Mouse (Mus musculus): ENCODE data around the gene Cabp4. TPM values are rescaled to one million over a fixed set of nuclear protein-coding genes. Genes with fewer than 3 reads are reported as not detected.
"Not testable (repeated sequence)": the region's sequence is repeated elsewhere in the genome, so short reads cannot be mapped to it uniquely, and the experiment has no call there.

The Cabp4 gene
- total RNA-seq, 2 experiments from 2014 or later, result not detected

DNA sequence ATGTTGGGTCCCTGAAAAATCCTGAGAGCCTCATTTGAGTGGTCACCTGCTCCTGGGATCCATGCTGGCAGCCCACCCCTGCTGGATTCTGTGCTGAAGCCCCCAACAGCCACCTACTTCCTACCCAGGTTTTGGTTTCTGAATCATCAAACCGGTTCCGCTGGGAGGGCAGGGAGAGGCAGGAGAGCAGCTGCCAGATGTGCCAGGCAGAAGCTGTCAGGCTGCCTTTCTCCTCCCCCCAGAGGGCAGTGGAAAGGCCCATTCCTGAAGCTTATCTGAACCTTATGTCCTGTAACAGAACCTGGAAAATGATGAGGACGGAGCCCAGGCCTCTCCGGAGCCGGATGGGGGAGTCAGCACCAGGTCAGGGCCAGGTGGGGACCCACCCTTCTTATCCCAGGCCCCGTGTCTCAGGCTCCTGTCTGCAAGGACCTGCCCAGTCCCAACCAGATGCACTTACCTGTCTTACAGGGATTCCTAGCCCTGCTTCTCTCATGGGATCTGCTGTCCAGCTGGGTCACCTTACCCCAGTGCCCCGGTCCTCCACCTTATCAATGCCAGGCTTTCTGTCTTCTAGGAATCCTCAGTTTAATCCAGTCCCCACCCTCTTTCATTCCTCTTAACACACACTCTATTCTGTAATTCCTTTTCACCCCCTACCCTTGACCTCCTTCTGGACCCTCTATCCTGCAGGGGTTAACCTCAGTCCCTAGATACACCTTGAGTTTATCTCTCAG lies 16.9 kb downstream of the Cabp4 start:
- DNase-seq, result no peak
- intact Hi-C loops (cut with DNase I), result no loop called here

DNA sequence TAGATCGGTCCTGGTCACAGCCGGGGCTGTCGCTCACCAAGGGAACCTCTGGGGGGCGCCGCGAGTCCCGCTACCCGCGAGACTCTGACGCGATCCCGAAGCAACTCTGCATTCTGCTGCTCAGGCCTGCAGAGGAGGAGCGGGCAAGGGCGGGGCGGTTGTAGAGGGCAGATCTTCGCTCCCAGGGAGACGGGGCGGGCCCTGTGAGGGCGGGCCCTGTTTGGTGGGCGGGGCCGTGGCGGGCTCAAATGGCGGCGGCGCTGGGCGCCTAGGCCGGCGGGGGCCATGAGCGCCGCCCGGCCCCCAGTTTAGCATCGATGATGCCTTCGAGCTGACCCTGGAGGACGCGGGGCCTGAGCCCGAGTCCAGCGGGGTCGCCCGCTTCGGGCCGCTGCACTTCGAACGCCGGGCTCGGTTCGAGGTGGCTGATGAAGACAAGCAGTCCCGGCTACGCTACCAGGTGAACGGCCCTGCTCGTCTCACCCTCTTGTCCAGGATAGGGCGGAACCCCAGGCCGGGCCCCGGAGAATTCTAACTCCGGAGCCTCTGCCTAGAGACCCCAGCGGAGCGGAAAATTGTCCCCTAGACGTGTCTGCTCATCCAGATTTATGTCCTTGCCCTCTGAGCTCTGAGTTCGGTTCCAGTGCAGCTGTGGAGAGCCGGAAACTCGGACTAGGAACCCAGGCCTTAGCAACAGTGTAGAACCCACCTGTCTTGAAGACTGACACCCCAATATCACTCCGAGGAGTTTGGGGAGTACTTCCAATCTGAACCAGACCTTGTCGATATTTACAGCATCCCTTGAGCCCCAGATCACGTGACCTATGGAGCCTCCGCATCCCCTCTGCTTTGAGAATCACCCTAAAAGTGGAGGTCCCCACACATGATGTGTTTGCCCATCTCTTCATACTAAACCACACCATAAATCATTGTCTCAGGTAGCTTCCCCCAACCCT lies 17.8 kb downstream of the Cabp4 start, which contains the start of gene Aip:
TSS of gene Aip (minus strand) at position 118 of the 956 bp plus-strand sequence.
- intact Hi-C loops (cut with DNase I), result no loop called here
- DNase-seq, result peak; percentile 99

DNA sequence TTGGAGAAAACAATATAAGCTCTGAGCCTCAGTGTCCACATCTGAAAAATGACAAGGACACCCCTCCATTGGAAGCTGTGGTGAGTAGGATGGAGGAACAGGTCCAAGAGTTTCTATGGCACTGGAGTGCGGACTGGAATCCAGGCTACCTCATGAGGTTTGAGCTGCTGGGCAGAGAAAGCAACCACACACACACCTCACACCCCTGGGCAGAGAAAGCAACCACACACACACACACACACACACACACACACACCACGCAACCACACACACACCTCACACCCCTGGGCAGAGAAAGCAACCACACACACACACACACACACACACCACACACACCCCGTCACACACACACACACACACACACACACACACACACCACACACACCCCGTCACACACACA lies 18.6 kb downstream of the Cabp4 start:
- intact Hi-C loops (cut with DNase I); DNase-seq: not testable (repeated sequence)

GRCm38 (mm10) chr19:4124432-4124831 lies 19.4 kb downstream of the Cabp4 start:
- DNase-seq, result no peak
- intact Hi-C loops (cut with DNase I), result no loop called here

DNA sequence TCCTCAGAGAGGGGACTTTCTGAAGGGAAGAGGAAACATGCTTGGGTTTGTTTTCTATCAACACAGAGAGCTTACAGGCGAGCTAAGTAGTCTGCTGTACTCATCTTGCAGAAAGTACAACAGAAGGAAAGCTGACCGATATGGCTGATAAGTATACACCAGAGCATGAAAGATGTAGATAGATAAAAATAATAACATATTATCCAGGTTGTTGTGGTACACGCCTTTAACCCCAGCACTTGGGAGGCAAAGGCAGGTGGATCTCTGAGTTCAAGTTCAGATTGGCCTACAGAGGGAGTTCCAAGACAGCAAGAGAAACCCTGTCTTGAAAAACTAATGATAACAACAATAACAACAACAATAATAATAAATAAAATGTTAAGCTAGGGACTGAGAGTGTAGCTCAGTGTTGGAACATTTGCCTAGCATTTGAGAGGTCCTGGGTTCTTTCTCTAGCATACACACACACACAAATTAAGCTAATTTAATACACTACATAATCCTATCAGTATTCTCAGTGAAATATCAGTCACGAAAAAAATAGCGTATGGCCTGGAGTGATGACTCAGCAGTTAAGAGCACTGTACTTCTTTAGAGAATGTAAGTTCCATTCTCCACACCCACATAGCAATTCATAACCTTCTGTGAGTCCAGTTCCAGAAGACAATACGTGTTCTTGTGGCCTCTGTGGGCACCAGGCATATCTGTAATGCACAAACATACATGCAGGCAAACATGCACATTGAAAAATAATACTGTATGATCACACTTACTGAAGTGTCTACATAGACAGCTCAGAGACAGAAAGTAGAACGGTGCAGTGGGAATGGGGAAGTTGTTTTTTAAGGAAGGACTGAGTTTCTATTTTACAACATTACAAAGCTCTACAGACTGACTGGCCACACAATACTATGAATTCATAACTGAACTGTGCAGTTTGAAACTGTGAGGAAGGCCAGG lies 21.1 kb downstream of the Cabp4 start:
- no peak for DNase-seq
- intact Hi-C loops (cut with DNase I), result no loop called here

GRCm38 (mm10) chr19:4121896-4122295 lies 21.9 kb downstream of the Cabp4 start:
- intact Hi-C loops (cut with DNase I); DNase-seq: not testable (repeated sequence)

DNA sequence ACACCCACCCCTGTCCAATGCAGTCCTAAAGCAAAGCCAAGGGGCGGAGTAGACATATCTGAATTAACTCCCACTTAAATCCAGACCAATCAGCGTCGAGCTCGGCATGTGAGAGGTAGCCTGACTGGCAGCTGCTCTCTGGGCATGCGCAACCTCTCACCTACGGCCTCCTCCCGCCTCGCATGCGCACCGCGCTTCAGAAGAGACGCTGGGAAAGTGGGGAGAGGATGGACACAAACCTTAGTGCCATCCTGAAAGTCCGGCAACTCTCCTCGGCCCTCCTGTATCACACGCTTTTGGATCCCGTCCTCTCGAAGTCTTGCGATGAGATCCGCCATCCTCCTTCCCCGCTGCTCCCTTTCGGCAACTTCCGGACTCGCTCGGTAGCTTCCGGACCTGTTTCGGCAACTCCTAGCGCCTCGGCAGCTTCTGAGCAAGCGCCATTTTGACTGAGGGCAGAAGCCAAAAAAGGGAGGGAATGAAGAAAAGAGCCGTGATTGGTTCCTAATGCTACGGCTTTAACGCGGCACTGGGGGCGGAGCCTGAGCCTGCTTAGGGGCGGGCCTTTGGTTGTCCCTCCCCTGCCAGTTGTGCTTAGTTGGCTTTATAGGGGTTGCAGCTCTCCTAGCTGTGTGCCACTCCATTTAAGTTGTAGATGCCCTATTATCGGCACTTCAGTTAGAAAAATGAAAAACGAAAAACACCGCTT lies 22.6 kb downstream of the Cabp4 start:
- DNase-seq, result peak; percentile 98
- intact Hi-C loops (cut with DNase I), result no loop called here

DNA sequence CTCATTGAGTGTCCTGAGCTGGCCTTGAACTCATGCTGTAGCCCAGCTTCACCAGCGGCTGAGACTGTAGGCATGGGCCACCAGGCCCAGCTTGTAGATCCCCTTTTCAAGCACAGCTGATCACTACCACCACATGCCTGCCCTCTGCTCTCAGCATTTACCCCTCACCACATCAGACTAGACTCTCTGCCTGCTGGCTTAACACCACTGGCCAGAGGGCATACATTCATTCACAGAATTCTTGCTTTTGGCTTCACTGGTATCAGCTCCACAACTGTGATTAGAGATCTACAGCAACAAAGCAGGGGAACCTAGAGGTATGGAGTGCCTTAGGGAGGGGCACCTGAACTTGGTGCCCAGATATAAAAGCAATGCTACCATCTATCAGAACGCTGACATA lies 23.3 kb downstream of the Cabp4 start:
- intact Hi-C loops (cut with DNase I), result no loop called here
- no peak for DNase-seq

GRCm38 (mm10) chr19:4119716-4120487 lies 23.9 kb downstream of the Cabp4 start:
- no peak for DNase-seq
- intact Hi-C loops (cut with DNase I), result no loop called here

DNA sequence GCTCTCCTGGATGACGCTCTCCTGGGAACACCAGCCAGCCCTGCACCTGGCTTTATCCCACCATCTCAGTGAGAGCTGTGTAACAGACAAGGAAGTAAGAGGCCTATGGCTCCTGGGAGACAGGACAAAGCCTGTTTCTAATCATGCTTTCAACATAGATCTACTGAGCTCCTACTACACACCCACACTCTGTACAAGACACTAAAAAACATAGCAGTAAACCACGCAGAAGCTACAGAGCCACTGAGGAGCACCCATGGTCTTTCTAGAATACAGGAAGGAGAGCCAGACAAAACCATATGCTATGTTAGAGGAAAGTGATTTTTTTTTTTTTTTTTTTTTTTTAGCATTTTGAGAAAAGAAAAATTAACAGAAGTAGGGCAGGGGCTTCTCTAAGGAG lies 25.5 kb downstream of the Cabp4 start:
- DNase-seq, result no peak
- intact Hi-C loops (cut with DNase I), result no loop called here

GRCm38 (mm10) chr19:4117006-4117405 lies 26.8 kb downstream of the Cabp4 start:
- DNase-seq, result no peak
- intact Hi-C loops (cut with DNase I), result no loop called here

DNA sequence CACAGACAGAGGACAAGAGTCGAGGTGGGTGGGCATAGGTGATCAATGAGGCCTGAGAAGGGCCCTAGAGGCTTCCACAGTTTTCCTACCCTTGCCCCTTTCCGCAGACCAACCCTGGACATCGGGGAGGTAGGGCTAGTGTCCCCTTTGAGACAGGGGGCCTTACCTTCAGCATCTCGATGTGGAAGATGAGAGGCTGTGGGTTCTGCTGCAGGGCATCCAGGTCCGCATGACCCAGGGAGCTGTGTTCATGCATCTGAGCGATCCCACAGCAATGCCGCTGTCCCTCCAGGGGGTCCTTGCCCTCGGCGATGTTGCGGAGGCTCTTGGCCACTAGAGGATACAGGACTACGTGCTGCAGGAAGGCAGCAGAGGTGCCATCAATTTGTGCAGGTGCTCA lies 28.0 kb downstream of the Cabp4 start:
- intact Hi-C loops (cut with DNase I), result no loop called here
- no peak for DNase-seq

DNA sequence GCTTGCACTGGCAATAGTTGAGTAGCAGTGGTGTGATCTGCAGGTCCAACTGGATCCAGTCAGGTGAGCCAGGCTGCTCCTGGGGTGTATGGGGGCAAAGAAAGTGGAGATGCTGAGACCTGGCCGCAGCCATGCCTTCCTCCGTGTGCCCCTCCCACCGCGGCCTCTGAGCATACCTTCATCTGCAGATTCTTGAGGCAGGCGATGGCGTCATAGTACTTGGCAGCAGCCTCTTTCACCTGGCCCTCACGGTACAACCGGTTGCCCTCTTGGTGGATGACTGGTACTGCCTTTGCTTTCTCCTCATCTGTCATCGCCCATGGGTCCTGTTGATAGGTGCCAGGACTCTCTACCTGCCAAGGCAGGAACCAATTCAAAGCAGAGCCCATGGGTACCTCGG lies 28.7 kb downstream of the Cabp4 start:
- DNase-seq, result no peak
- intact Hi-C loops (cut with DNase I), result no loop called here

GRCm38 (mm10) chr19:4114551-4114950 lies 29.3 kb downstream of the Cabp4 start:
- intact Hi-C loops (cut with DNase I), result no loop called here
- no peak for DNase-seq

GRCm38 (mm10) chr19:4113806-4114230 lies 30.0 kb downstream of the Cabp4 start:
- DNase-seq, result no peak
- intact Hi-C loops (cut with DNase I), result no loop called here

GRCm38 (mm10) chr19:4113186-4113805 lies 30.5 kb downstream of the Cabp4 start:
- peak; percentile 88 for DNase-seq
- intact Hi-C loops (cut with DNase I), result no loop called here

DNA sequence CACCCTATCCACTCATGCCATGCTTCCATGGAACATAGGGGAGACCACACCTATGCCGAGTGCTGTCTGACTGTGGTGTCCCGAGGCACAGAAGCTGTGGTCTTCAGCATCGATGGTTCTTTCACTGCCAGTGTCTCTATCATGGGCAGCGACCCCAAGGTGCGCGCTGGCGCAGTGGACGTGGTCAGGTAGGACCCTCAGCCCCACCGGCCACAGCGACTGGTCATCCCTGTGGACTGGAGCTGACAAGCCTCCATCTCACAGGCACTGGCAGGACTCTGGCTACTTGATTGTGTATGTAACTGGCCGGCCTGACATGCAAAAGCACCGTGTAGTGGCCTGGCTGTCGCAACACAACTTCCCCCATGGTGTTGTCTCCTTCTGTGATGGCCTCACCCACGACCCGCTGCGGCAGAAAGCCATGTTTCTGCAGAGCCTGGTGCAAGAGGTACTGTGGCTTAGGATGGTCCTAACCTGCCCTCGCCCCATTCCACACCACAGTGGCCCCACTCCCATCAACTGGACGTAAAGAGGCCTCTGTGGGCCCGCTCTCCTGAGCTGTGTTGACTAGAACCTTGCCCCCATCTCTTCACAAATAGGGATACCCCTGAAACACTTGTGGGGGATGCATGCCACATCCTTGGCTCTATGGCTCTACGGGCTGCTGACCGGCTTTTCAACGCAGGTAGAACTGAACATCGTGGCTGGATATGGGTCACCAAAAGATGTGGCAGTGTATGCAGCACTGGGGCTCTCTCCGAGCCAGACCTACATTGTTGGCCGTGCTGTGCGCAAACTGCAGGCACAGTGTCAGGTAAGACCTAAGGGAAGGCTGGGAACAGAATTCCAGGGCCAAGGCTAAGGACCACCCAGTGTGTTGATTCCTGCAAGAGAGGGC lies 31.5 kb downstream of the Cabp4 start:
- intact Hi-C loops (cut with DNase I), result no loop called here
- DNase-seq, result no peak

DNA sequence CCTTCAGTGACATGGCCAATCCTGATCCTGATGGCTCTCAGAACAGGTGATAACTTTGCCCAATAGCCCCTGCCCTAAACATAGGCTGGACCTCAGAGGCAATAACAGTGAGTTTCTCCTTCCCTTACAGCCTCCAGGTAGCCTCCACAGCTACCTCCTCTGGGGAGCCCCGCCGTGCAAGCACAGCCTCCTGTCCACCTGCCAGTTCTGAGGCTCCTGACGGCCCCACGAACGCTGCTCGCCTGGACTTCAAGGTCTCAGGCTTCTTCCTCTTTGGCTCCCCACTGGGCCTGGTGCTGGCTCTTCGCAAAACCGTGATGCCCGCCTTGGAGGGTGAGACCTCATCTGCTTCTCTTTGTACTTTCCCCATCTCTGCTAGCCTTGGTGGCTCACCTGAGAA lies 35.3 kb downstream of the Cabp4 start:
- intact Hi-C loops (cut with DNase I), result no loop called here

More for the DNA sequence above, 35.3 kb downstream of the Cabp4 start:
- DNase-seq, result no peak

Data from left cerebral cortex, postnatal 4 days (tissue).